Mouse (Mus musculus) bone marrow, adult 2 months (tissue): ENCODE measurements around the gene Cpeb1.

Experiments used
- CTCF ChIP-seq: fragments of 200-500 bp; IDR thresholded peaks from 2 replicates; pipeline ENCODE4 v1.5.1; 2011; ENCODE audit warnings: low read length, control low read depth; ENCODE audit not compliant: control insufficient read depth, insufficient read depth
- POLR2A ChIP-seq: fragments of 200-500 bp; IDR thresholded peaks from 2 replicates; pipeline ENCODE4 v1.6.1; 2011; ENCODE audit warnings: low read depth, mild to moderate bottlenecking, control low read depth, low read length, borderline replicate concordance; ENCODE audit not compliant: control insufficient read depth

DNA sequence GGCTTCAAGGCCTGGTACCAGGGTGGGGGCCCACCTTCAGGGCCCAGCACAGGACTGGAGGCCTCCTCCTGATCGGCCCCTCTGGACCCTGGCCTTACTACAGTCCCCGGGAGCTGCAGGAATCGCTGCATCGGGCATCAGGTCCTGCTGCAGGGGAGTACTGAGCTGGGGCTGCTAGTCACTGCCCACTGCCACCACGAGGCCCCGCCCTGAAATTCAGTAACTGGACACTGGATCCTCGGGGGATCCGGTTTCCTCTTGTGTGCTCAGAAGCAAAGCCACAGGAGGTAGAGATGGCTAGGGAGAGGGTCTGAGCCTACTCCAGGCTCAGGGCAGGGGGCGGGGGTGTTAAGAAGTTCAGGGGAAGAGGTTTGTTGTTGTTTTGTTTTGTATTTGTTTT is 34.4 kb upstream of the Cpeb1 start:
- TF ChIP-seq CTCF (no peak), POLR2A (no peak)
